Mouse (Mus musculus) kidney, postnatal 25 days (tissue): ENCODE measurements around the gene Qtrt2.

Experiments
- DNase-seq, 2 experiments: peaks; one replicate each; pipeline ENCODE4 v3.0.0; 2021; ENCODE audit warnings: mixed read lengths in 2 of 2

Gene Qtrt2

GRCm38 (mm10) chr16:43925001-43925558 lies 1.5 kb downstream of the Qtrt2 start:
- no peak for DNase-seq

GRCm38 (mm10) chr16:43922630-43923029 lies 4.0 kb downstream of the Qtrt2 start:
- DNase-seq: no peak

GRCm38 (mm10) chr16:43922024-43922423 lies 4.6 kb downstream of the Qtrt2 start:
- no peak for DNase-seq

- DNase-seq: no peak
Measured at GRCm38 (mm10) chr16:43918867-43919266, 7.7 kb downstream of the Qtrt2 start.

DNA sequence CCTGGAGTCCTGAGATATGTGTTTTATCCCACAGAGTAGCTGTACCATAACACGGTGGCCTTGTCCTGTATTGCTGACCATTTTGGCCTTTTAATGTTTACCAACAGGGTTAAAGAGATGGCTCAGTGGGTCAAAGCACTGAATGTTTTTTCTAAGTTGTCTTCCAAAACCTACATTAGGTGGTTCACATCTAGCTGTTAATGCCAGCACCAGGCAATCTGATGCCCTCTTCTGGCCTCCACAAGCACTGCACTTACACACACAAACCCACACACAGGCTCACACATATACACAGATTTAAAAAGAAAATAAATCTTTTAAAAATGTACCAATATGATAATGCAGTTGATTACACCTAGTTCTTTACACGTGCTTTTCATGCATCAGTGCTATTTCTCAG lies 17.7 kb downstream of the Qtrt2 start:
- peak in 1 of 2 experiments; percentile 13 for DNase-seq

- DNase-seq: no peak
Measured at GRCm38 (mm10) chr16:43900571-43900970, 26.0 kb downstream of the Qtrt2 start.

DNA sequence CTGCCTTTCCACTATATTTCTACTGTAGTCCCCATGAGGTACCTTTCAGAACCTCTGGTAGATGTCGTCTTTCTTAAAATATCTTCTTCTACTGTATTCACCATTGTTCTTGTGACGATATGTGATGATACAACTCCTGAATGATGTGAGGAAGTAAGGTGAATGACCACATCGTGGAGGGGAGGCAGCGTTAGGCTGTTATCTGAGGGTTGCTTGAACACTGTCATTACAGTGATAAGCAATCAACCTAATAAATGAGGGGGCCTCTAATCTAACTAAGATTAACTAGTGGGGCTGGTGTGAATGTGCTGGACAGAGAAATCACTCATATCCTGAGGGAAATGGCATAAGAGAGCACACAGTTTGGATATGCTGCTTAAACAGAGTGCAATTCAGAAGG lies 26.5 kb downstream of the Qtrt2 start:
- no peak for DNase-seq

- DNase-seq: no peak
Measured at GRCm38 (mm10) chr16:43894501-43894900, 32.1 kb downstream of the Qtrt2 start.

GRCm38 (mm10) chr16:43890747-43891336 lies 35.8 kb downstream of the Qtrt2 start:
- DNase-seq: no peak

DNA sequence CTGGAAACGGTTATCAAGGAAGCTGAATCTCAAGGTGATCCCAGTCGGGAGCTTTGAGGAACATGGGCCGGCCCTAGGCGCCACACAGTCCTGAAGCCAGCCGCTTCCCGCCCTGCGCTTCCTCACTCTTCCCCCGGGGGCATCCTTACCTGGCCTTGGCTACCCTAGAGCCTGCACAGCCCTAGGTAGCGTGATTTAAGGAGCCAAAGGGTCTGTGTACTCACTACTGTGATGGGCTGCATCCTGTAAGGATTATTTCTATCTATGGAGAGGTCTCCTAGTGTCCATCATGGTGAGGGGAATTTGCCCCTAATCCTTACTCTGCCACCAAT lies 36.6 kb downstream of the Qtrt2 start:
- DNase-seq: no peak

GRCm38 (mm10) chr16:43889208-43890004 lies 37.2 kb downstream of the Qtrt2 start, which contains the start of gene Ccdc191:
Gene Ccdc191, plus strand, starts transcription at chr16:43889800.
- peak; percentile 100 for DNase-seq

- no peak for DNase-seq
Measured at GRCm38 (mm10) chr16:43882329-43882728, 44.3 kb downstream of the Qtrt2 start.

- no peak for DNase-seq
Measured at GRCm38 (mm10) chr16:43881636-43882035, 45.0 kb downstream of the Qtrt2 start.

- DNase-seq: no peak
Measured at GRCm38 (mm10) chr16:43879769-43880168, 46.8 kb downstream of the Qtrt2 start.

- DNase-seq: no peak
Measured at GRCm38 (mm10) chr16:43871419-43871818, 55.2 kb downstream of the Qtrt2 start.

DNA sequence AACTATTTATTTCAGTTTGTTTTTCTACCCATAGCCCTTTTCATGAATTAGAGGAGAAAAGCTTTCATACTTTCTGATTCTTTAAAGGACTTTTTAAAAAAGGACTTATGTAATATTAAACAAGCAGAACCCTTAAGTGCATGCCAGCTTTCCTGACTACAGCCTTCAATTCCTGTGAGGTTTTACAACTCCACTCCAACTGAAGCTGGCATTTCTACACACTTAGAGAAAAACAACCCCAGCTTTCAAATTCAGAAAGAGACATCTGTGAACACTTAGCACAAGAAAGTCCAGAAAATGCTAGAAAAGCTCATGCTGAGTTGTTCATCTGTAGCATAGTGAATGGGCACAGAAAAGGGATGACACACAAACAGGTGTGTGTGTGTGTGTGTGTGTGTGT lies 56.8 kb downstream of the Qtrt2 start:
- DNase-seq: no peak

DNA sequence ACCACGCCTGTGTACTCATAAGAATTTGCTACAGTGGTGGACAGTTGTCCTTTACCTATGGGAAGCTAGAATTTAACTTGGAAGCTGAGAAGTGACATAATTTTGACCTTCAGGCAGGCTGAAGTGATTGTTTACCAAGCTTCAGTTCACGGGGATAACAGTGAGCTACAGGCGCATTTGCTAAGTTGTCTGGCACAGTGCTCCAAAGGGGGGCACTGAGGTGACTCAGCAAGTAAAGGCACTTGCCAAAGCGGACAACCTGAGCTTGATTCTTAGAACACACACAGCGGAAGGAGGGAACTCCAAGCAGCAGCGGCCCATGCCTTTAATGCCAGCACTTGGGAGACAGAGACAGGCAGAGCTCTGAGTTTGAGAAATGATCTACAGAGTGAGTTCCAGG lies 66.0 kb downstream of the Qtrt2 start:
- DNase-seq: no peak

DNA sequence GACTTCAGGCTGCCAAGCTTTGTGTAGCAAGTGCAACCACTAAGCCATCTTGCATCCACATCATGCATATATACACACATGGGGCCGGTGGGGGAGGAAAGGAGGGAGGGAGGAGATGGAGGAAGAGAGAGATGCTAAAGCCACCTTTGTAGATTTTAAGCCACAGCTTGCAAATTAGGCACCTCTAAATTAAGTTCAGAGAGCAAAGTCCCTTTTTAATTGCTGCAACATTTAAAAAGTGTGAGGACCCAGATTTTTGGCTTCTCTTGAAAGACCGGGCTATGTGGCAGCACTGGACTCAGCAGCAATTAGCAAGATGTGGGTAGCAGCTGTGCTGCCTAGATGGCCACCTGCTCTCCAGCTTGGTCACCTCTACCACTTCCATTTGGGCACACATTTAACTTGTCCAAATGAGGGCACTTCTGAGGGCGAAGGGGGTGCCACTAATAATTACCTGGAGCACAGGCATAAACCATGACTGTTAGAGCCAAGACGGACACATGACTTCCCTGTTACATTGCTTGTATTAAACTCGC lies 67.6 kb downstream of the Qtrt2 start:
- DNase-seq: no peak

DNA sequence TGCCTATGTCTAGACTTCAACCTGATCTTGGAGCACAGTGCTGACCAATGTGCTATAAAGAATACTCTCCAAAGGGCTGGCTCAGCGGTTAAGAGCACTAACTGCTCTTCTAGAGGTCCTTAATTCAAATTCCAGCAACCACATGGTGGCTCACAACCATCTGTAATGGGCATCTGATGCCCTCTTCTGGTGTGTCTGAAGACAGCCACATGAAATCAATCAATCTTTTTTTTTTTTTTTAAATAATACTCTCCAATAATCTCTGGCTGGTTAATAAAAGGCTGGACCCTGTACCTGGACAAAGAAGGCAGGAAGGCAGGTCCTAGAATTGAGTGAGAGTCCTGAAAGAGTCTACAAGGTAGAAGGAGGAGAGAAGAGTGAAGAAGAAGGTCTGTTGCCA lies 76.8 kb downstream of the Qtrt2 start:
- no peak for DNase-seq

DNA sequence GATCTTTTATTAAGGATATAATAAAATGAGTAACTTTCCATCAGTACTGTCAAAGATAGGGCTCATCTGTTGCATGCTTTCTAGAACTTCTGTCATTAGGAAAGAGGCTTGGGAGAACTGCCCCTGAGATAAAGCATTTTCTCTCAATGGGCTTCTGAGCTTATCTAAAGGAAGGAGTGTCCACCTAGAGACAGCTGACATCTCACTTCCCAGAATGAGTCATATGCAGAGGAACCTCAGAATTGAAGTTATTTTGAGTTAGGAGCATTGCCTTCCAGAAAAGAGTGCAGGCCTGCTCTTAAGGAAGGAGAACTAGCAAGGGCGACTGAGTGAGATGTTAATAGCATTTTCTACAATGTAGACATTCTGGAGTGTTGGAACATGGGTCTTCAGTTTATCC lies 85.4 kb downstream of the Qtrt2 start:
- no peak for DNase-seq

DNA sequence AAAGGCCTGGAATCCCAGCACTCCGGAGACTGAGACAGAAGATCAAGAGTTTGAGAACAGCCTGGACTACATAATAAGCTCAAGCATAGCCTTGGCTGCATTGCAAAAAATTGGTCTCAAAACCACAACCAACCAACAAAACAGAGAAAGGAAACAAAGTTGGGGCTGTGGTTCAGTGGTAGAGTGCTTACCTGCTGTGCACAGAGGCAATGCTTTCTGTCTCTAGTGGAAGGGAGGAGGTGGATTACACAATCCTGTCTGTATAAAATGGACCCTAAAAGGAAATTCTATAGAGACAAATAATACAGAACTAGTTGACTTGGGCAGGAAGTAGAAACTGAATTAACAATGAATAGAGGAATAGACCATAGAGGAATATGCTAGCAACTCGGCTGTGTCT lies 94.7 kb downstream of the Qtrt2 start:
- no peak for DNase-seq

GRCm38 (mm10) chr16:43827492-43827891 lies 99.1 kb downstream of the Qtrt2 start:
- DNase-seq: no peak

DNA sequence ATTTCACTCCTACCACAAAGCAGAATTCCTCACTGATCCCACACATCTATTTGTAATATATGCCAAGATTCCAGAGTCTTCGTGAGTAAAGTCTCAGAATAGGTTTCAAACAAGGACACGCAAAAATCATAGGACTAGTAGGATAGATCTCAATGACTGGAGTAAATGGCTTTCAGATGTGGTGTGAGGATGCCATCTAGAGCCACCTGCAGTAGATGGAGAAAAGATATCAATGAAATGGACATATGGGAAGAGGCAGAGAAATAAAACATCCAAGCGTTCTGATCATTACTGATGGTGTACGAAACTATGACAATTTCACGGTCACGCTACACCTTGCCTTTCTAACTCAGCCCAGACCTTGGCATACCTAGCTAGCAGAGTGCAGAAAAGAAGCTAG lies 108.2 kb downstream of the Qtrt2 start:
- no peak for DNase-seq

DNA sequence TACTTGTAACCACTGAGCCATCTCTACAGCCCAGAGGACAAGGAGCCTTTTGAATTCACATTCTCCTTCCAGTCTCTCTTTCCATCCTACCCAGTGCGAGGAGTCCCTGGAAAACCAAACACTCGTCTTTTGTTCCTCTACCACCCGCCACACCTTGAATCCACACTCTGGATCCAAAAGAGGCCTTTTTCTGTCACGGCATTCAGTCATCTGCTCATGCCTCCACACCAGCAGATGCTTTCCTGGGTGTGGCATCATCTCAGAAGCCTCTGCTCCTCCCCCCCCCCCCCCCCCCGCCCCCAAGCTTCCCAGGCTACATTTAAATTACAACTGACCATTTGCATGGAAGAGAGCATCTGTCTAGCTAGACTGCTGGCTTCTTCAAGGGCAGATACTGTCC lies 110.3 kb downstream of the Qtrt2 start:
- no peak for DNase-seq
